Mouse (Mus musculus) lung, postnatal 36 days (tissue): ENCODE measurements around the gene Ankfn1.

Experiments
- DNase-seq: peaks from one replicate; pipeline ENCODE4 v3.0.0; 2022; ENCODE audit warnings: mixed read lengths

The Ankfn1 gene

DNA sequence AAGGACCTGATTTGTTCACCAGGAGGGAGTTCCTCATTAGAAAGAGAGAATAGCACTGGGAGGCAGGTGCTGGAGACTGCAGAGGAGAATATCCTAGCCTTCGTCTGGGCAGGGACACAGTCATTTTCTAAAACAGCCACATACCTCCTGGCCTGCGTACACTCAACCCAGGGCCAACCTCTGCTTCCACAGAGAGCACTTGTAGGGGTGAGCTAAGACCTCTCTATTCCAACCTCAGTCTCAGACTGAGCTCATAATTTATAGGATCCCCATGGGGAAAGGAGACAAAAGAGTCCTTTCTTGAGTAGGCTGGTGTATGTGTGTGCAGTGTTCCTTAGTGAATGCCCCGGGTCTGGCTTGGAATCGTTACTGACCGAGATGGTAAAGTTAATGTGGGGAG lies 418.9 kb downstream of the Ankfn1 start:
- no peak for DNase-seq

DNA sequence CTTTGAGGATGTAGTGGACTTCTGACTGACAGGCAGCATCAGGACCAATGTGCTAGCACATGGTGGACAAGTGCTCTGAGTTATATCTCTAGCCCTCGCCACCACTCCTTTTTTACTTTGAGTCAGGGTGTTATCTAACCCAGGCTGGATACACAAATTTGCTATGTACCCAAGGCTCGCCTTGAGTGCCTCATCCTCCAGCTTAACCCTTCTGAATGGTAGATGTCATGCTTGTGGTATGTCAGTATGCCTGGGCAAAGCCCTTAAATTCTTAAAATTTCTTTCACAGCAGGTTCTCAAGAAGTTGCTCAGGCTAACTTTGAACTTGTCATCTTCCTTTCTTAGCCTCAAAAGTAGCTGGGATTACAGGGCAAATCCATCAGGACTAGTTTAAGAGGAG lies 421.0 kb downstream of the Ankfn1 start:
- no peak for DNase-seq

DNA sequence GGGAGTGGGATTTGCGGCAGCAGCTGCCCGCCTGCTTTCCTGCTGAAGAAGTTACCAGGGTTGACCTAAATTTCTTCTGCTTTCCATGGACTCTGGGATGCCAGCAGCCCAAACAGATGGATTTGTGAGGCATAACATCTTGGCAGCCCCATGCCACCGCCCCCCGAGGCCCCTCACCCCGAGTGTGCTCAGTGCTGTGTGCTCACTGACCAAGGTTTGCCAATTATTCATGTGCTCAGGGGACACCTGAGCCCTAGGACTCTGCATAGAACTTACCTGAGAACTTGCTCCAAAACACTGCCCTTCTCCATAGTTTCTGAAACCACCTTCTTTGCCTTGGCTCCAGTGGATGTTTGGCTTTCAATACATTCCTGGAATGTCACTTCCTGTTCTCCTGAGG lies 421.4 kb downstream of the Ankfn1 start:
- no peak for DNase-seq

DNA sequence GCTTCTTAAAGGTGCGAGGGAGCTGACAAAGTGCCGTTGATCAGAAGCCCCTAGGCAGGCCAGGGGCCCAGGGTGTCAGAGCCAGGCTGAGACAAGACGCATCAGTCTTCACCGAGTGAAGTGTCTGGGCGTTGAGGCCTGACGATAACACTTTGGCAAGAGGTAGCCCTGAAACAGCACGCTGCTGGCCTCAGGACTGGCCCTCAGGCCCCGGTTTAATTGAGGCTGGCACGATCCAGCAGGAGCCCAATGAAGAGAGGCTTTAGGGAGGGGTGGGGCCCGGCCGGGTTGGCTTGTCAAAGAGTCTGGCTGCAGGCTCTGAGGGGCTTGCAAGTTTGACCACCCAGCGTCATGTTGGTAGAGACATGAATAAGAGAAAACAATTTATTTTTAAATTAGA lies 437.2 kb downstream of the Ankfn1 start:
- DNase-seq, result no peak
